Mouse (Mus musculus) heart, postnatal 0 days (tissue): ENCODE results near the gene Lonrf2. TPM values are rescaled to one million over a fixed set of nuclear protein-coding genes. Genes with fewer than 3 reads are reported as not detected.

Experiments
- ATAC-seq: fragments of 200-750 bp; cut with Nextera tagmentation; 2 replicates; pipeline ENCODE4 v1.8.0; 2017; ENCODE audit warnings: low read depth, moderate number of reproducible peaks, moderate library complexity; ENCODE audit not compliant: insufficient read depth
- DNase-seq: peaks from one replicate; pipeline ENCODE4 v3.0.0-alpha.2; 2016; ENCODE audit warnings: low spot score
- H3K27ac ChIP-seq: fragments of 300-500 bp; sonication (generic); 2 replicates; pipeline ENCODE4 v1.5.1; 2014; ENCODE audit warnings: low read depth, mild to moderate bottlenecking
- H3K27me3 ChIP-seq: fragments of 300-500 bp; sonication (generic); 2 replicates; pipeline ENCODE4 v1.6.1; 2014; ENCODE audit warnings: low read length, mixed read lengths; ENCODE audit not compliant: control insufficient read depth, insufficient read depth
- H3K36me3 ChIP-seq: fragments of 300-500 bp; sonication (generic); replicated peaks from 2 replicates; pipeline ENCODE4 v1.6.1; 2014; ENCODE audit warnings: low read length, mixed read lengths; ENCODE audit not compliant: control insufficient read depth, insufficient read depth
- H3K4me1 ChIP-seq: fragments of 300-500 bp; sonication (generic); 2 replicates; pipeline ENCODE4 v1.6.1; 2014; ENCODE audit warnings: antibody characterized with exemption; ENCODE audit not compliant: control insufficient read depth, insufficient read depth
- H3K4me2 ChIP-seq: fragments of 300-500 bp; sonication (generic); 2 replicates; pipeline ENCODE4 v1.6.1; 2014; ENCODE audit warnings: low read depth, mild to moderate bottlenecking, low read length, moderate library complexity
- H3K4me3 ChIP-seq: fragments of 300-500 bp; sonication (generic); 2 replicates; pipeline ENCODE4 v1.5.1; 2014; ENCODE audit warnings: low read depth, low read length
- H3K9ac ChIP-seq: fragments of 300-500 bp; sonication (generic); replicated peaks from 2 replicates; pipeline ENCODE4 v1.6.1; 2014; ENCODE audit warnings: low read depth, low read length, mixed read lengths
- H3K9me3 ChIP-seq: fragments of 300-500 bp; sonication (generic); replicated peaks from 2 replicates; pipeline ENCODE4 v1.6.1; 2016; ENCODE audit warnings: low read length; ENCODE audit not compliant: control insufficient read depth
- CTCF ChIP-seq: IDR thresholded peaks from 2 replicates; pipeline ENCODE4 v1.5.1; 2016; ENCODE audit warnings: antibody characterized with exemption, control low read depth, low read depth
- EP300 ChIP-seq: IDR thresholded peaks from 2 replicates; pipeline ENCODE4 v1.6.1; 2016; ENCODE audit warnings: antibody characterized with exemption, low read depth
- WGBS: fragments of 180-500 bp; shearing (Covaris S2); extraction: QIAGEN DNeasy Blood & Tissue Kit; methylation state at CpG from one replicate; pipeline ENCODE4 v1.1.7; 2014; 5-methylcytosine and 5-hydroxymethylcytosine counted together
- polyA plus RNA-seq: library from polyadenylated mRNA; unstranded; fragments of >200 nt; fragmentation: Nextera tagmentation; extraction: Ambion mirVana; gene quantifications from 2 replicates; pipeline ENCODE4 v1.2.1, GENCODE M21; 2015
- total RNA-seq: library from RNA; depleted of rRNA; stranded (reverse); fragments of >200 nt; gene quantifications from 2 replicates; pipeline ENCODE4 v1.2.3, GENCODE M21; 2014; ENCODE audit warnings: low replicate concordance

Lonrf2 gene
- total and polyA plus RNA-seq, 2 experiments from 2014 or later, result 0.33 to 0.42 TPM

DNA sequence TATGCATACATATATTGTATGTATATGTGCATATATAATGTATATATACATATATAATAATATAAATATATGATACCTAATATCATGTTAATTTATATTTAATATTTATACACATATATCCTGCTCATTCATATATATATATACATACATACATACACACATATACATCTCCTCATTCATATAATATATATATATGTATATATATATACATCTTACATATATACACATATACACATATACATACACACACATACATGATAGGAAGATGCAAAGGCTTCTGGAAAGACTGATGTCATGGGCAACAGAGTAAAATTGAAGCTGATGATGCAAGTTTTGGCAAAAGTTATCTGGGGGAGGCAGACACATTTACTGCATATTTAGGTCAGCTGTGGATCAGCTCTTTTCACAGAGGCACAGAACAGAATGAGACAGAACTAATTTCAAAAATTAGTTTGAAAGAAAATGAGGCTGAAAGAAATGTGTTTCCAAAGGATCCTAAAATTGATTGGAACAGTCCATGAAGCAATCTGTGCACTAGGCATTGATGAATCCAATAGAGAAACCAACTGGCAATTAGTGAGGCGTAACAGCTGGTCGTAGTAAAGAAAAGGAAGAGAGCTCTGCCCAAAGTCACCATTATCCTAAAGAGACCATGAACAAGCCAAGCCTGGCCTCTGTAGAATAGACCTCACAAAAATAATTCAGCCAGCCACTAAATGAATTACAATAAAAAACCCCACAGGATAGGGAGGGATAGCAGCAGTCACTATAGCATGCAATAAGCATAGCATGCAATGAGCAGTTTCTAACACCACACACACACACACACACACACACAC, 12.2 kb upstream of the Lonrf2 start:
- Histone ChIP-seq H3K4me3 (no peak overlapping the region), H3K27me3 (0 out of 2 replicates have a peak, but pooled peaks cover 5% of the 10 kb centered on the region), H3K27ac (no peak overlapping the region), H3K36me3 (no peaks in the 10 kb centered on the region), H3K4me2 (no peak overlapping the region), H3K9me3 (no peaks in the 10 kb centered on the region), H3K4me1 (no peaks in the 10 kb centered on the region), H3K9ac (no peak overlapping the region)
- DNase-seq (no peak), ATAC-seq (no peak)
- TF ChIP-seq CTCF (no peak), EP300 (no peak)
- 83% methylated on average over 2 of the region's 2 CpGs for WGBS

- Histone ChIP-seq H3K4me1 (no peaks in the 10 kb centered on the region), H3K4me2 (no peak overlapping the region), H3K9me3 (no peaks in the 10 kb centered on the region), H3K4me3 (no peak overlapping the region), H3K27me3 (0 out of 2 replicates have a peak, but pooled peaks cover 5% of the 10 kb centered on the region), H3K9ac (no peak overlapping the region), H3K36me3 (no peaks in the 10 kb centered on the region), H3K27ac (no peak overlapping the region)
- no peak for TF ChIP-seq CTCF
- TF ChIP-seq EP300, result no peak
- WGBS, result 62% methylated on average over 11 of the region's 11 CpGs
- ATAC-seq, result no peak
- no peak for DNase-seq
These were observed 11.5 kb upstream of the Lonrf2 start for GRCm38 (mm10) chr1:38847975-38848374.

GRCm38 (mm10) chr1:38843275-38843674, 6.8 kb upstream of the Lonrf2 start:
- Histone ChIP-seq H3K36me3 (no peaks in the 10 kb centered on the region), H3K27me3 (0 out of 2 replicates have a peak, but pooled peaks cover 6% of the 10 kb centered on the region), H3K4me2 (no peak overlapping the region), H3K27ac (no peak overlapping the region), H3K4me1 (no peaks in the 10 kb centered on the region), H3K9ac (no peak overlapping the region), H3K9me3 (no peaks in the 10 kb centered on the region), H3K4me3 (no peak overlapping the region)
- TF ChIP-seq EP300 (no peak), CTCF (no peak)
- DNase-seq (no peak), ATAC-seq (no peak)
- WGBS, result 67% methylated on average over 4 of the region's 4 CpGs

DNA sequence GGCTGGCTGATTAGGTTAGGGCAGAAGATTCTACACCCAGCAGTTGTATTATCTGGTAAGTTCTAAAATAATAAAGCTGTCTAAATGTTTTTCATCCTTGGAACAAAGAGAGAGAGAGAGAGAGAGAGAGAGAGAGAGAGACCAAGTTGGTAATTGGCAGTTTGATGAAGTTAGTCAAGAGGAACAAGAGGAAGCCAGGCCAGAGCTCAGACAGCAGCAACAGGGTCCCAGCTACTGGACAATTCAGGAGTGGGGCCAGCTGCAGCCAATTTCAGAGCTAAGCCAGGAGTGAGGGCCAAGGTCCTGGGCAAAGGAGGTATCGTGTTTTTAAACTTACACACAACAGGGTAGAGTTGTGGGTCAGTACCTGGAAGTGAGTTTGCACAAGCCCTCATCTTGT, 6.3 kb upstream of the Lonrf2 start:
- ATAC-seq, result no peak
- 0 out of 2 replicates have a peak, but pooled peaks cover 7% of the 10 kb centered on the region for H3K27me3 ChIP-seq
- H3K27ac ChIP-seq, result no peak overlapping the region
- no peak overlapping the region for H3K4me2 ChIP-seq
- no peaks in the 10 kb centered on the region for H3K36me3 ChIP-seq
- H3K4me1 ChIP-seq, result no peaks in the 10 kb centered on the region
- DNase-seq, result no peak
- TF ChIP-seq EP300, result no peak
- no peak for TF ChIP-seq CTCF
- H3K9ac ChIP-seq, result no peak overlapping the region
- H3K4me3 ChIP-seq, result no peak overlapping the region
- H3K9me3 ChIP-seq, result no peaks in the 10 kb centered on the region
- WGBS, result 70% methylated on average over 1 of the region's 1 CpGs

- H3K4me2 ChIP-seq, result no peak overlapping the region
- no peak overlapping the region for H3K27ac ChIP-seq
- no peaks in the 10 kb centered on the region for H3K4me1 ChIP-seq
- TF ChIP-seq CTCF, result no peak
- no peak for TF ChIP-seq EP300
- H3K9ac ChIP-seq, result no peak overlapping the region
- H3K4me3 ChIP-seq, result no peak overlapping the region
- no peaks in the 10 kb centered on the region for H3K36me3 ChIP-seq
- H3K9me3 ChIP-seq, result no peaks in the 10 kb centered on the region
- WGBS, result 33% methylated on average over 1 of the region's 1 CpGs
- no peak for DNase-seq
- H3K27me3 ChIP-seq, result peaks cover 26% of the 10 kb centered on the region
- ATAC-seq, result no peak
These were observed 3.4 kb upstream of the Lonrf2 start for GRCm38 (mm10) chr1:38839944-38840343.
